Mouse (Mus musculus) CH12.LX (cell line): ENCODE results near the gene Plce1. TPM values are rescaled to one million over a fixed set of nuclear protein-coding genes. Genes with fewer than 3 reads are reported as not detected.

Experiments used
- DNase-seq: peaks from one replicate; pipeline ENCODE4 v3.0.0-alpha.2; 2013; ENCODE audit errors: extremely low read depth
- H3K27ac ChIP-seq: 2 replicates; pipeline ENCODE4 v1.5.1; 2012; ENCODE audit warnings: low read depth, mild to moderate bottlenecking, control low read depth, moderate library complexity; ENCODE audit not compliant: insufficient read depth
- H3K27me3 ChIP-seq: replicated peaks from 2 replicates; pipeline ENCODE3; 2012; ENCODE audit warnings: inconsistent platforms
- H3K36me3 ChIP-seq, 2 experiments: replicated peaks in 1 of 2; 2 replicates each; pipeline versions ENCODE3 to v1.6.1; 2012; ENCODE audit warnings: inconsistent platforms in 1 of 2, low read length in 1 of 2, mild to moderate bottlenecking in 1 of 2, mixed read lengths in 1 of 2, moderate library complexity in 1 of 2; ENCODE audit not compliant: control insufficient read depth in 1 of 2, insufficient read depth in 1 of 2
- H3K4me1 ChIP-seq, 2 experiments: 2 replicates each; pipeline ENCODE4 v1.6.1; 2012; ENCODE audit warnings: inconsistent platforms in 1 of 2, moderate library complexity in 1 of 2; ENCODE audit not compliant: insufficient read depth in 2 of 2, control insufficient read depth in 1 of 2
- H3K4me2 ChIP-seq: 2 replicates; pipeline ENCODE4 v1.6.1; 2012; ENCODE audit warnings: low read depth, mild to moderate bottlenecking, control low read depth; ENCODE audit not compliant: poor library complexity, insufficient read depth, severe bottlenecking
- H3K4me3 ChIP-seq, 3 experiments: fragments of 150-350 bp in 1 of 3; sonication (generic) in 1 of 3; replicated peaks in 1 of 3; 2 replicates each; pipeline versions ENCODE3 to v1.5.1; 2011 to 2012; ENCODE audit warnings: low read depth in 2 of 3, low read length in 2 of 3, mild to moderate bottlenecking in 2 of 3, moderate library complexity in 2 of 3, control low read depth in 1 of 3, improper control_type of control experiment in 1 of 3, inconsistent platforms in 1 of 3, mixed read lengths in 1 of 3; ENCODE audit not compliant: poor library complexity in 1 of 3
- H3K79me2 ChIP-seq: replicated peaks from 2 replicates; pipeline ENCODE4 v1.6.1; 2012; ENCODE audit warnings: mild to moderate bottlenecking, moderate library complexity; ENCODE audit not compliant: control insufficient read depth, poor library complexity, insufficient read depth, severe bottlenecking; ENCODE audit errors: extremely low read depth
- H3K9ac ChIP-seq: 2 replicates; pipeline ENCODE4 v1.6.1; 2012; ENCODE audit warnings: low read depth, mild to moderate bottlenecking, control low read depth, moderate library complexity; ENCODE audit not compliant: insufficient read depth
- H3K9me3 ChIP-seq: replicated peaks from 2 replicates; pipeline ENCODE3; 2012; ENCODE audit warnings: low read length, inconsistent platforms, mixed read lengths
- BHLHE40 ChIP-seq: IDR thresholded peaks from 2 replicates; pipeline ENCODE4 v1.6.1; 2011; ENCODE audit warnings: mild to moderate bottlenecking, low read depth, low read length, improper control_type of control experiment
- CHD1 ChIP-seq: IDR thresholded peaks from 2 replicates; pipeline ENCODE4 v1.6.1; 2012; ENCODE audit warnings: low read depth, low read length, improper control_type of control experiment, inconsistent platforms
- CHD2 ChIP-seq: IDR thresholded peaks from 2 replicates; pipeline ENCODE4 v1.6.1; 2011; ENCODE audit warnings: low read length, improper control_type of control experiment
- E2F4 ChIP-seq: IDR thresholded peaks from 2 replicates; pipeline ENCODE4 v1.6.1; 2011; ENCODE audit warnings: low read depth, low read length, improper control_type of control experiment; ENCODE audit not compliant: insufficient replicate concordance
- ELF1 ChIP-seq: IDR thresholded peaks from 2 replicates; pipeline ENCODE4 v1.6.1; 2014; ENCODE audit warnings: low read depth, mild to moderate bottlenecking, inconsistent platforms, low read length, improper control_type of control experiment
- ETS1 ChIP-seq: conservative IDR thresholded peaks from 2 replicates; pipeline ENCODE4 v1.6.1; 2012; ENCODE audit warnings: low read depth, mild to moderate bottlenecking, inconsistent platforms, low read length, improper control_type of control experiment, moderate library complexity
- HCFC1 ChIP-seq: IDR thresholded peaks from 2 replicates; pipeline ENCODE4 v1.6.1; 2012; ENCODE audit warnings: low read depth, mild to moderate bottlenecking, inconsistent platforms, low read length, improper control_type of control experiment
- JUN ChIP-seq: IDR thresholded peaks from 2 replicates; pipeline ENCODE4 v1.6.1; 2011; ENCODE audit warnings: low read depth, mild to moderate bottlenecking, low read length, improper control_type of control experiment, moderate library complexity; ENCODE audit not compliant: insufficient read depth
- JUND ChIP-seq: conservative IDR thresholded peaks from 2 replicates; pipeline ENCODE4 v1.6.1; 2011; ENCODE audit warnings: low read depth, low read length, improper control_type of control experiment
- KAT2A ChIP-seq: IDR thresholded peaks from 2 replicates; pipeline ENCODE4 v1.6.1; 2012; ENCODE audit warnings: low read length, improper control_type of control experiment, inconsistent platforms; ENCODE audit not compliant: insufficient replicate concordance
- MAZ ChIP-seq: IDR thresholded peaks from 2 replicates; pipeline ENCODE4 v1.6.1; 2012; ENCODE audit warnings: low read depth, mild to moderate bottlenecking, inconsistent platforms, low read length, improper control_type of control experiment, moderate library complexity
- MXI1 ChIP-seq: IDR thresholded peaks from 2 replicates; pipeline ENCODE4 v1.6.1; 2011; ENCODE audit warnings: mild to moderate bottlenecking, low read depth, low read length, improper control_type of control experiment
- MYC ChIP-seq: IDR thresholded peaks from 2 replicates; pipeline ENCODE4 v1.6.1; 2011; ENCODE audit warnings: low read depth, mild to moderate bottlenecking, improper control_type of control experiment, low read length
- NRF1 ChIP-seq: IDR thresholded peaks from 2 replicates; pipeline ENCODE4 v1.6.1; 2014; ENCODE audit warnings: low read depth, mild to moderate bottlenecking, inconsistent platforms, low read length, improper control_type of control experiment, moderate library complexity
- POLR2A ChIP-seq: IDR thresholded peaks from 2 replicates; pipeline ENCODE4 v1.6.1; 2011; ENCODE audit warnings: low read depth, mild to moderate bottlenecking, improper control_type of control experiment, low read length
- RAD21 ChIP-seq: IDR thresholded peaks from 2 replicates; pipeline ENCODE4 v1.6.1; 2011; ENCODE audit warnings: low read depth, mild to moderate bottlenecking, low read length, improper control_type of control experiment, moderate library complexity
- RCOR1 ChIP-seq: conservative IDR thresholded peaks from 2 replicates; pipeline ENCODE4 v1.6.1; 2012; ENCODE audit warnings: low read depth, mild to moderate bottlenecking, inconsistent platforms, low read length, improper control_type of control experiment
- SIN3A ChIP-seq: IDR thresholded peaks from 2 replicates; pipeline ENCODE4 v1.6.1; 2012; ENCODE audit warnings: low read length, improper control_type of control experiment, inconsistent platforms
- TBP ChIP-seq: conservative IDR thresholded peaks from 2 replicates; pipeline ENCODE4 v1.6.1; 2011; ENCODE audit warnings: low read depth, low read length, improper control_type of control experiment
- UBTF ChIP-seq: IDR thresholded peaks from 2 replicates; pipeline ENCODE4 v1.6.1; 2012; ENCODE audit warnings: low read depth, mild to moderate bottlenecking, inconsistent platforms, low read length, improper control_type of control experiment, moderate library complexity
- USF1 ChIP-seq: IDR thresholded peaks from 2 replicates; pipeline ENCODE4 v1.6.1; 2014; ENCODE audit warnings: low read depth, mild to moderate bottlenecking, inconsistent platforms, low read length, improper control_type of control experiment
- ZC3H11A ChIP-seq: IDR thresholded peaks from 2 replicates; pipeline ENCODE4 v1.6.1; 2012; ENCODE audit warnings: low read depth, mild to moderate bottlenecking, inconsistent platforms, low read length, improper control_type of control experiment
- ZKSCAN1 ChIP-seq: IDR thresholded peaks from 2 replicates; pipeline ENCODE4 v1.6.1; 2012; ENCODE audit warnings: low read depth, inconsistent platforms, low read length, improper control_type of control experiment, borderline replicate concordance
- ZMIZ1 ChIP-seq: IDR thresholded peaks from 2 replicates; pipeline ENCODE4 v1.6.1; 2012; ENCODE audit warnings: low read depth, mild to moderate bottlenecking, inconsistent platforms, low read length, improper control_type of control experiment
- dilution Hi-C: fragments of 300-500 bp; cut with MboI; formaldehyde crosslinking; loops from 2 replicates; pipeline ENCODE4 v1.14.3; 2020; ENCODE audit warnings: low sequenced_read_pairs; ENCODE audit not compliant: extremely low pct_unique_long_range_greater_than_20kb, extremely low pct_ligation_motif_present
- in situ Hi-C: fragments of 300-500 bp; cut with MboI; formaldehyde crosslinking; loops from 3 replicates; pipeline ENCODE4 v1.14.3; 2019; ENCODE audit warnings: low sequenced_read_pairs, low pct_ligation_motif_present, low pct_unique_long_range_greater_than_20kb, mixed read lengths
- polyA plus RNA-seq: library from polyadenylated mRNA; unstranded; fragments of >175 nt; gene quantifications from 2 replicates; pipeline ENCODE4 v1.2.1, GENCODE M21; 2012; ENCODE audit warnings: low read depth; ENCODE audit not compliant: insufficient read length
- total RNA-seq, 2 experiments: library from RNA; depleted of rRNA; stranded (reverse); fragments of 300-350 nt in 1 of 2; fragments of >200 nt in 1 of 2; gene quantifications; 2 replicates each; pipeline ENCODE4 v1.2.3; 2012 to 2014

Plce1 gene
- total and polyA plus RNA-seq, 3 experiments = under 0.01 to 0.13 (median 0.05) TPM

- DNase-seq = no peak
- H3K9ac ChIP-seq = no peak overlapping the region
- no peaks in the 10 kb centered on the region for H3K36me3 ChIP-seq
- no peaks in the 10 kb centered on the region for H3K79me2 ChIP-seq
- dilution Hi-C loops (no loop called here), in situ Hi-C loops (no loop called here)
- H3K9me3 ChIP-seq = no peaks in the 10 kb centered on the region
- 0 out of 4 replicates have a peak, but pooled peaks cover 0 to 3% of the 10 kb centered on the region in 2 experiments for H3K4me1 ChIP-seq
- H3K27ac ChIP-seq = no peak overlapping the region
- H3K4me3 ChIP-seq = no peak overlapping the region
- H3K4me2 ChIP-seq = no peak overlapping the region
- no peak for TF ChIP-seq POLR2A
- TF ChIP-seq RCOR1 = no peak
- no peak for TF ChIP-seq USF1
- TF ChIP-seq SIN3A = no peak
- TF ChIP-seq ZKSCAN1 = no peak
- TF ChIP-seq MYC = no peak
- no peak for TF ChIP-seq HCFC1
- no peak for TF ChIP-seq MXI1
- TF ChIP-seq RAD21 = no peak
- no peak for TF ChIP-seq MAZ
- H3K27me3 ChIP-seq = no peaks in the 10 kb centered on the region
These were observed 10.5 kb upstream of the Plce1 start for GRCm38 (mm10) chr19:38470257-38470893.

- Histone ChIP-seq H3K4me1 (0 out of 4 replicates have a peak, but pooled peaks cover 0 to 3% of the 10 kb centered on the region in 2 experiments), H3K27ac (no peak overlapping the region), H3K4me3 (no peak overlapping the region), H3K9ac (no peak overlapping the region), H3K27me3 (no peaks in the 10 kb centered on the region), H3K9me3 (no peaks in the 10 kb centered on the region), H3K79me2 (no peaks in the 10 kb centered on the region)
- no peak for DNase-seq
- in situ Hi-C loops = no loop called here
- TF ChIP-seq ETS1 = no peak
- no peak for TF ChIP-seq KAT2A
- no peak for TF ChIP-seq MAZ
- no peak for TF ChIP-seq BHLHE40
- TF ChIP-seq CHD1 = no peak
- no peak for TF ChIP-seq JUND
- TF ChIP-seq UBTF = no peak
- no peak for TF ChIP-seq ZKSCAN1
- TF ChIP-seq USF1 = no peak
- no peak for TF ChIP-seq E2F4
- TF ChIP-seq SIN3A = no peak
- TF ChIP-seq TBP = no peak
- TF ChIP-seq ZMIZ1 = no peak
- TF ChIP-seq NRF1 = no peak
- TF ChIP-seq JUN = no peak
- TF ChIP-seq ELF1 = no peak
- no peak for TF ChIP-seq ZC3H11A
- TF ChIP-seq CHD2 = no peak
- TF ChIP-seq, all 38 proteins: peak for 0
- Histone ChIP-seq H3K4me2 (no peak overlapping the region), H3K36me3 (no peaks in the 10 kb centered on the region)
- dilution Hi-C loops = no loop called here
These were observed 5.5 kb upstream of the Plce1 start for GRCm38 (mm10) chr19:38475394-38475793.
